Mouse (Mus musculus) CH12.LX (cell line): Measurements from ENCODE around the gene Scp2d1.

ENCODE experiments used
- KAT2A ChIP-seq: IDR thresholded peaks from 2 replicates; pipeline ENCODE4 v1.6.1; 2012; ENCODE audit warnings: low read length, improper control_type of control experiment, inconsistent platforms; ENCODE audit not compliant: insufficient replicate concordance
- NRF1 ChIP-seq: IDR thresholded peaks from 2 replicates; pipeline ENCODE4 v1.6.1; 2014; ENCODE audit warnings: low read depth, mild to moderate bottlenecking, inconsistent platforms, low read length, improper control_type of control experiment, moderate library complexity
- POLR2A ChIP-seq: IDR thresholded peaks from 2 replicates; pipeline ENCODE4 v1.6.1; 2011; ENCODE audit warnings: low read depth, mild to moderate bottlenecking, improper control_type of control experiment, low read length
- TBP ChIP-seq: conservative IDR thresholded peaks from 2 replicates; pipeline ENCODE4 v1.6.1; 2011; ENCODE audit warnings: low read depth, low read length, improper control_type of control experiment

GRCm38 (mm10) chr2:144807766-144808754 lies 15.4 kb upstream of the Scp2d1 start:
- TF ChIP-seq TBP, result no peak
- no peak for TF ChIP-seq KAT2A
- TF ChIP-seq NRF1, result no peak
- no peak for TF ChIP-seq POLR2A
